Mouse (Mus musculus): ENCODE measurements around the gene Timm17b. TPM values are rescaled to one million over a fixed set of nuclear protein-coding genes. Genes with fewer than 3 reads are reported as not detected.

The Timm17b gene
- polyA plus RNA-seq (2016; fragmentation: Nextera tagmentation; extraction: Ambion mirVana), result 193 and 203 TPM in 2 replicates

DNA sequence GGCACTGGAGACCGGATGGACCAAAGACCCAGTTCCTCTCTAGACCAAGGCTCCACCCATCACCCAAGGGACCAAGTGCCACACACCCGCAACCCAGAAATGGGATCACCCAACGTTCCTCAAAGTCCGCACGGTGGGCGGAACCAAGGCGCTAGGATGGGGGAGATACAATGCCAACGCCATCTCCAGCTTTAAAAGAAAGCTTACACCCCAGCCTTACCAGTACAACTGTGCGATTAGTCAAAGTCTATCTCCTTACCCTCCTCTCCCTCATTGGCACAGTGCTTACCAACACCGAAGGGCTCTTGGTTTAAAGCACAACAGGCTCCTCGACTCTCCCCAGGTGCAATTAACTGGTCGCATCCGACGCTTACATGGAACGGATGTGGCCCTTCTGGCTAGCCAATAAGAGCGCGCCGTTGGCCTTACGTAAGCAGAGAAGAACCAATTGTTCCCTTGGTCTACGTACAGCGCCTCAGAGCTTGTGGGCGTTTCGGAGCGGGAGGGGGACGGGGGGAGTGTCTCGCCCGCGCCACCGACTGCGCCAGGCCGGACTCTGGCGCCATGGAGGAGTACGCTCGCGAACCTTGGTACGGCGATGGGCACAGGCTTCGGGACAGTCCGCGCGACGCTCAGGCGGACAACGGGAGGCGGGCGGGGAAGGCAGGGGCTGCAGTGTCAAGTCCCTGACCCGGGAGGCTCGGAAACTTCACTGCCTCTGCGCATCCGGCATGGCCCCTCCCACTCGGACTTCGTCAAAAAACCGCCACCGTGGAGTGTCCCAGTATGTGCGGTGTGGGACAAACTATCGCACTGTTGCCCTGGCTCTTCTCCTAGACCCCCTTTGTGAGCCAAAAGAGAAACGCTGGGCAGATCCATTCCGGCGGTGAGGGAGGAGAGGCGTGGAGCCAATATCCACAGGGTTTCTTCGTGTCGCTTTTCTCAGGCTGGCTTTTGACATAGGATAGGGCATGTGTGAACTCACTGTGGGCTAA lies at the start of gene Timm17b, which contains the start of gene Pqbp1:
Gene Timm17b, plus strand, starts transcription at position 478 of the 995 bp plus-strand sequence.
Gene Pqbp1, minus strand, starts transcription at position 390 of the 995 bp plus-strand sequence.
- Histone ChIP-seq H3K9me3 (replicated peaks) (0 out of 2 replicates have a peak, but pooled peaks cover 4% of the 10 kb centered on the region), H3K4me1 (peaks cover 13% of the 10 kb centered on the region), H3K36me3 (peaks cover 37% of the 10 kb centered on the region), H3K27me3 (ENCODE audit: low read depth, poor library complexity, severe bottlenecking) (no peaks in the 10 kb centered on the region), H3K4me3 (peak within 1 kb of the TSS; percentile 64), H3K27ac (replicated peaks) (peak within 1 kb of the TSS; percentile 88)
- 13% methylated on average over 61 of the region's 62 CpGs for WGBS
- DNase-seq (ENCODE audit: low spot score), result peak; percentile 84

DNA sequence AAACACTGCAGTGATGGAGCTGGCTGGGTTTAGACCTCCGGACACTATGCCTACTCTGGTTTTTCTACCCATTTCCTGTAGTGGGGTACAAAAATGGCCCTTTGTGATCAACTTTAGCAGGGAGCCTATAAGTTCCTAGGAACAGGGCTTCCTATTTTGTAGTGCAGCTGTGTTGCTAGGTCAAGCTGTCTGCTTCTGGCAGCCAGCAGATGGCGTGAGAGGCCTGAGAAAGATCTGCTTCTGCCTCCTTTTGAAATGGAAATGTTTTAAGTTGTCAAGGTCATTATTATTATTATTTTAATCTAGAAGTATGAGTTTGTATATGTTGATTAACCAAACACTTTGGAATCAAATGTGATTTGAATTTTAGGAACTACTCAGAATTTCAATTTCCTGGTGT lies 44.6 kb upstream of the Timm17b start:
- Histone ChIP-seq H3K27ac (replicated peaks) (no peak overlapping the region), H3K9me3 (replicated peaks) (0 out of 2 replicates have a peak, but pooled peaks cover 3% of the 10 kb centered on the region), H3K36me3 (peaks cover 60% of the 10 kb centered on the region), H3K4me1 (no peaks in the 10 kb centered on the region), H3K27me3 (ENCODE audit: low read depth, poor library complexity, severe bottlenecking) (no peaks in the 10 kb centered on the region), H3K4me3 (no peak overlapping the region)
- 54% methylated on average over 2 of the region's 2 CpGs for WGBS
- peak; percentile 15 for DNase-seq (ENCODE audit: low spot score)

DNA sequence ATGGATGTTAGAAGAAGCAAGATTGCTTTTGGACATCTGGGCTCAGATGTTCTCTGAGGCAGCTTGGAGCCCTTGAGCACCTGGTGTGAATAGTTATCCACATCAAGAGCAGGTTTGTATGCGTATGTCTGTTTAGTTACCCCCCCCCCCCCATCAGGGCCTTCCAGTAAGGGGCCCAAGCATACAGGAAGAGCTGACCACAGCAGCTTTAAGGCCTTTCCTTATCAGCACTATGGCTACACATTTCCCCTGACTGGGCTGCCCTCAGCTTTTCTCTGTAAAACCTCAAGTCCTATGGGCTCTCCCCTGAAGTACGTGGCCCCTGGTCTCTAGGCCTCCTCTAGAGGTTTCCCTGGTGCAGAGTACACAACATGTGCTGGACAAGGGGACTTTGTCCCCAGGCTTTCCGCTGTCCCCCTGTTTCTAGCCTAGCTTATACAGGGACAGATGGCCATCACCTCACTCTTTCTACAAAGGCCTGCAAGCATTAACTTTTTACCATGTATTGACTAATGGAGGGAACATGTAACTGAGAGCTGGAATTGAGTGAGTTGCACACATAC lies 39.9 kb upstream of the Timm17b start:
- H3K27me3 ChIP-seq (ENCODE audit: low read depth, poor library complexity, severe bottlenecking), result no peaks in the 10 kb centered on the region
- H3K9me3 ChIP-seq (replicated peaks), result 0 out of 2 replicates have a peak, but pooled peaks cover 2% of the 10 kb centered on the region
- WGBS, result 95% methylated on average over 3 of the region's 3 CpGs
- H3K4me3 ChIP-seq, result no peak overlapping the region
- no peak overlapping the region for H3K27ac ChIP-seq (replicated peaks)
- DNase-seq (ENCODE audit: low spot score), result no peak
- H3K4me1 ChIP-seq, result no peaks in the 10 kb centered on the region
- peaks cover 41% of the 10 kb centered on the region for H3K36me3 ChIP-seq

DNA sequence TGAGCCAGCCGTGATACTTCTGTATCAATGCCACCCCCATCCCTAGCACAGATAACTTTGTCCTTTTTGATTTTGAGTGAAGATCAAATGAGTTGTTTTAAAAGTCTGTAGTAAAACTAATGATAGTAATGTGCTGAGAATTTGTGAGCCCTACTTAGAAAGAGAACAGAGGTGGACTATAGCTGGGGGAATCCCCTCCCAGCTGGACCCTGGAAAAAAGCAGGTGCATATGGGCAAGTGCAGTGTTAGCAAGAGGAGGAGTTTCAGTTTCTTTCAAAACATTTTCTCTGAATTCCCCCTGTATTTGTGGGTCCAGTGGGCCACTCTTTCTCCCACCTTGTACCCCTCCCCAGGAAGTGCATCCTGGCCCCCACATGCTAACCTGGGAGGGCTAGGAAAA lies 36.0 kb upstream of the Timm17b start:
- Histone ChIP-seq H3K9me3 (replicated peaks) (no peaks in the 10 kb centered on the region), H3K36me3 (peaks cover 32% of the 10 kb centered on the region), H3K27ac (replicated peaks) (no peak overlapping the region), H3K27me3 (ENCODE audit: low read depth, poor library complexity, severe bottlenecking) (no peaks in the 10 kb centered on the region), H3K4me3 (no peak overlapping the region), H3K4me1 (no peaks in the 10 kb centered on the region)
- no peak for DNase-seq (ENCODE audit: low spot score)
- 86% methylated on average over 1 of the region's 1 CpGs for WGBS

DNA sequence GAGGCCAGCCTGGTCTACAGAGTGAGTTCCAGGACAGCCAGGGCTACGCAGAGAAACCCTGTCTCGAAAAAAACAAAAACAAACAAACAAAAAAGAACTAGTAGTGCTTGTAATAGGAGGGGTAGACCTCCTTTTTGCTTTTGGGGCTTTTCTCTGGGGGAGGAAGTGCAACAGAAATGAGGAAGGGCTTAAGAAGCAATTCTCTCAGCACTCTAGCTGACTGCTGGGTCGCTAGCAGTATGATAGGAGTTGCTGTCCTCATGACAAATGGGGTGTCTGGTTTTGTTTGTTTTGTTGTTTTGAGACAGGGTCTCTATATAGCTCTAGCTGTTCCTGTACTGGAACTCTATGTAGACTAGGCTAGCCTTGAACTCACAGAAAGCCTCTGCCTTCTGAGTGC lies 34.6 kb upstream of the Timm17b start:
- H3K9me3 ChIP-seq (replicated peaks), result no peaks in the 10 kb centered on the region
- H3K4me1 ChIP-seq, result 0 out of 2 replicates have a peak, but pooled peaks cover 6% of the 10 kb centered on the region
- no peak for DNase-seq (ENCODE audit: low spot score)
- H3K27ac ChIP-seq (replicated peaks), result no peak overlapping the region
- H3K4me3 ChIP-seq, result no peak overlapping the region
- H3K36me3 ChIP-seq, result peaks cover 22% of the 10 kb centered on the region
- WGBS, result 83% methylated on average over 3 of the region's 3 CpGs
- no peaks in the 10 kb centered on the region for H3K27me3 ChIP-seq (ENCODE audit: low read depth, poor library complexity, severe bottlenecking)

DNA sequence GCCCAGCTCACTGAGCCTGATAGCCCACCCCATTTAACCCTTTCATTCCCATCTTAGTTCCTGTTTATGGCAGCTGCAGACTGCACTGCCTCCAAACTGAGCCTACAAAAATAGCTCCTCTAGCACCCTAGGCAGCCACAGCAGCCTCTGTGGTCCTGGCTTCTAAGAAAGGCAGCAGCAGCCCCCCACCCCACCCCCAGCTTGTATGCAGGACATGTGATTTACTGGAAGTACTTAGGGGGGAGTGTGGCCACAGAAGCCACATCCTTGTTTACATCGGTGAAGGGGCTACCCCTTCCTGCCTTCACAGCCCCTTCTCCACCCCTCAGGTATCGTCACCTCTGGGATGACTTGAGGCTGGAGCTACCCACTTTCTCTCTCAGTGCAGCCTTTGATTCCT lies 33.8 kb upstream of the Timm17b start:
- DNase-seq (ENCODE audit: low spot score), result no peak
- no peaks in the 10 kb centered on the region for H3K9me3 ChIP-seq (replicated peaks)
- no peak overlapping the region for H3K27ac ChIP-seq (replicated peaks)
- H3K4me3 ChIP-seq, result no peak overlapping the region
- peaks cover 18% of the 10 kb centered on the region for H3K36me3 ChIP-seq
- no peaks in the 10 kb centered on the region for H3K27me3 ChIP-seq (ENCODE audit: low read depth, poor library complexity, severe bottlenecking)
- 75% methylated on average over 2 of the region's 2 CpGs for WGBS
- H3K4me1 ChIP-seq, result 0 out of 2 replicates have a peak, but pooled peaks cover 13% of the 10 kb centered on the region

DNA sequence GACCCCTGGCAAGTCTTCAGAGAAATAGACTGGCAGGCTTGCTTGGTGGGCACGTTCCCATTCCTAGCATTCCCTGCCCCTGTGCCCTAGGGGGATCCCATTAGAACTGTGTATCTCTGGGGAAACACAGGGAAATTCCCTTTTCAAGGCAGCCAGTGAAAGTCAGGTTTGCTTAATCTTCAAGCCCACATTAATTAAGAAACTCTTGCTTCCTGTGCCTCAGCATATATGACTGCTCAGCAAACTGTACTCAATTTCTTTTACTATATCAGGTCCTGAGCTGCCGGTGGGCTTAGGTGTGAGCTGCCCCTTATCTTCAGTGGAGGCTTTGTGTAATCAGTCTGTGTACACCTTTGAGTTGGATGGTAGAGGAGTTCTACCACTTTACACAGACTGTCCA lies 33.4 kb upstream of the Timm17b start:
- H3K4me3 ChIP-seq, result no peak overlapping the region
- no peaks in the 10 kb centered on the region for H3K27me3 ChIP-seq (ENCODE audit: low read depth, poor library complexity, severe bottlenecking)
- 0 out of 2 replicates have a peak, but pooled peaks cover 13% of the 10 kb centered on the region for H3K4me1 ChIP-seq
- no peak for DNase-seq (ENCODE audit: low spot score)
- H3K9me3 ChIP-seq (replicated peaks), result no peaks in the 10 kb centered on the region
- peaks cover 18% of the 10 kb centered on the region for H3K36me3 ChIP-seq
- WGBS, result 72% methylated on average over 2 of the region's 2 CpGs
- no peak overlapping the region for H3K27ac ChIP-seq (replicated peaks)

DNA sequence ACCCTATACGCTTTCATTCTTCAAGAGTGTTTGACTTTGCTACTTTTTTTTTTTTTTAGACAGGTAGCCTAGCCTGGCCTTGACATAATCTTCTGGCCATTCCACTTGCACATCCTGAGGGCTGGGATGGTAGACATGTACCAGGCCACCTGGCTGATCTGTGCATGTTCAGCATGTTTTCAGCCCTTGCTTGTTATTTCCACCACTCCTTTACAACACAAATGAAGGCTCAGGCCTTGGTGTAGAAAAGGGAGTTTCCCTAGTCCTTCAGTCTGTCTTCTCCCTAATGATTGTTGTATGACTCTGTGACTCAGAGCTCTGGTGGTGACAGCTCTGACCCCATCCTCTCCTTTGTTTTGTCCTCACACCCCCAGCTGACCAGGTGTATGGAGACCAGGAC lies 32.0 kb upstream of the Timm17b start:
- Histone ChIP-seq H3K27ac (replicated peaks) (no peak overlapping the region), H3K4me3 (no peak overlapping the region), H3K9me3 (replicated peaks) (no peaks in the 10 kb centered on the region), H3K27me3 (ENCODE audit: low read depth, poor library complexity, severe bottlenecking) (no peaks in the 10 kb centered on the region), H3K36me3 (peaks cover 27% of the 10 kb centered on the region), H3K4me1 (0 out of 2 replicates have a peak, but pooled peaks cover 13% of the 10 kb centered on the region)
- 88% methylated on average over 1 of the region's 1 CpGs for WGBS
- DNase-seq (ENCODE audit: low spot score), result no peak

DNA sequence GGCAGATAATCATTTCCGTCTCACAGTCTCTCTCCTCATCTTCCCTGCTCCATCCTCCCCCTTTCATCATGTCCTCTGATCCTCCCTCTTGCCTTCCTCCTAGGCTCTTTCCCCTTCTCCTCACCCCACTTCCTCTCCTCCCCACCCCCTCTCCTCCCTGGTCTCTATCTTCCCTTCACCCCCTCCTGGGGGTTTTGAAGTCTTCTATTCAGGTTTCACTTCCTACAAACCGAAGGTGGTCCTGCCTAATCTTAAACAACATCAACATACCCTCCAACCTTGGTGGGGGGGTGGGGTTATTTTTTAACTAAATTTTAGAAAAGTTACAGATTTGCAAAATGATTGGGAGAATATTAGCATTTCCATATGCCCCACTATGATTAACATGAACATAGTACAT lies 30.7 kb upstream of the Timm17b start:
- H3K27ac ChIP-seq (replicated peaks), result no peak overlapping the region
- H3K4me3 ChIP-seq, result no peak overlapping the region
- no peaks in the 10 kb centered on the region for H3K27me3 ChIP-seq (ENCODE audit: low read depth, poor library complexity, severe bottlenecking)
- WGBS, result 47% methylated on average over 2 of the region's 2 CpGs
- peaks cover 41% of the 10 kb centered on the region for H3K36me3 ChIP-seq
- H3K4me1 ChIP-seq, result 0 out of 2 replicates have a peak, but pooled peaks cover 13% of the 10 kb centered on the region
- DNase-seq (ENCODE audit: low spot score), result no peak
- no peaks in the 10 kb centered on the region; the same call in 1 of the 2 replicates for H3K9me3 ChIP-seq (replicated peaks)

DNA sequence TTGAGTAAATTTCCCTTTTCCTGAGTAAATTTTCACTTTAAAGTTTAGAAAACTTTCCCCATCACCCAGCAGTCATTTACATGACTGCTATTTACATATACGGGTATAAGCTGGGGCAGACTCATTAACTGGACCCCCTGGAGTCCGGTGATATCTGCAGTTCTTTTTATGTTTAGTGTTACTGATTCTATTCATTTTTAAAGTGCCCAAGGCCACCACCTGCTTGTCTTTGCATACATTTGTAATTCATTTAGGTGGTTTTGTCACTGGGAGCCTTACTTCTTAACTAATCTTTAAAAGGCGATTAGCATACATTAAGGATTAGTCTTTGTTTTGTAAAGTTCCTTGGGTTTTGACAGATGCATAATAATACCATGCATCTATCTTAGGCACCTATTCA lies 29.3 kb upstream of the Timm17b start:
- whole genome bisulfite sequencing, result 26% methylated on average over 3 of the region's 3 CpGs
- H3K36me3 ChIP-seq, result peaks cover 54% of the 10 kb centered on the region
- H3K4me1 ChIP-seq, result 0 out of 2 replicates have a peak, but pooled peaks cover 13% of the 10 kb centered on the region
- no peak overlapping the region for H3K27ac ChIP-seq (replicated peaks)
- no peaks in the 10 kb centered on the region for H3K27me3 ChIP-seq (ENCODE audit: low read depth, poor library complexity, severe bottlenecking)
- DNase-seq (ENCODE audit: low spot score), result no peak
- H3K4me3 ChIP-seq, result no peak overlapping the region
- H3K9me3 ChIP-seq (replicated peaks), result no peaks in the 10 kb centered on the region; the same call in 1 of the 2 replicates

DNA sequence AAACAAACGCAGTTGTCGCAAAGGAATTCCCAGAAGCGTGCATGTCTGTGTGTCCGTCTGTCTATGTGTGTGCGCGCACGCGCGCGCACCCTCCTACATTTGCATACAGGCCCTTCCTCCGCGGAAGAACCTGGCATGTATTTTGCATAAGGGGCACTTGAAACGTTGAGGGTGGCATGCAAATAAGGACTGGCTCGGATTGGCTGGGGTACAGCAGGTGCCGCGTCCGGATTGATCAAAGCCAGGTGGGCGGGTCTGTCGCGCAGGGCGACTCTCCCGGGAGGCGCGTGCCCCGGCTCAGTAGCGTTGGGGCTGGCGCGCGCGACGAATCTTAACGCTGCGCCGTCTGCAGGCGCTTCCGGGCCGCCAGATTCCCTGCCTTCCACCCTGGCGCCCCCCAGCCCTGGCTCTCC lies 21.1 kb upstream of the Timm17b start, which contains the start of gene Pim2:
Gene Pim2, plus strand, starts transcription at position 256 of the 413 bp plus-strand sequence.
- peak within 1 kb of the TSS; percentile 70 for H3K27ac ChIP-seq (replicated peaks)
- H3K4me1 ChIP-seq, result peaks cover 18% of the 10 kb centered on the region
- DNase-seq (ENCODE audit: low spot score), result peak; percentile 74
- peak within 1 kb of the TSS; percentile 66 for H3K4me3 ChIP-seq
- H3K9me3 ChIP-seq (replicated peaks), result peaks cover 15% of the 10 kb centered on the region; the same call in 1 of the 2 replicates
- peaks cover 33% of the 10 kb centered on the region for H3K36me3 ChIP-seq
- H3K27me3 ChIP-seq (ENCODE audit: low read depth, poor library complexity, severe bottlenecking), result no peaks in the 10 kb centered on the region
- WGBS, result 16% methylated on average over 35 of the region's 38 CpGs

DNA sequence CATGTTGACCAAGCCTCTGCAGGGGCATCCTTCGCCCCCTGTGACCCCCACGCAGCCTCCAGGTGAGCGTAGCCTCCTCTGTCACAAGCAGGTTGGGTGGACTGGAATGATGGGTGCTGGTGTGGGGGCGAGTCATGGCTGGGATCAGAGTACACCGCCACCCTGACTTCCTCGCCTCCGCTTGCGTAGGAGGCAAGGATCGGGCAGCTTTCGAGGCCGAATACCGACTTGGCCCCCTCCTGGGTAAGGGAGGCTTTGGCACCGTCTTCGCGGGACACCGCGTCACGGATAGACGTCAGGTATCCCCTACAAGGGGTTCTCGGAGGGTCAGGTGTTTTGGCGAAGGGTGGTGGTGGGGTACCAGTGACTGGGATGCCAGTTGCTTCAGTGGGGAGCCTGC lies 20.7 kb upstream of the Timm17b start:
- Histone ChIP-seq H3K27ac (replicated peaks) (peak overlapping the region; percentile 70), H3K36me3 (peaks cover 28% of the 10 kb centered on the region), H3K9me3 (replicated peaks) (peaks cover 15% of the 10 kb centered on the region; the same call in 1 of the 2 replicates), H3K4me1 (peaks cover 22% of the 10 kb centered on the region), H3K27me3 (ENCODE audit: low read depth, poor library complexity, severe bottlenecking) (no peaks in the 10 kb centered on the region), H3K4me3 (peak overlapping the region; percentile 66)
- DNase-seq (ENCODE audit: low spot score), result no peak
- WGBS, result 23% methylated on average over 21 of the region's 21 CpGs
